Mouse (Mus musculus) heart, embryonic 10.5 days (tissue): Measurements from ENCODE around the gene Popdc2. TPM values are rescaled to one million over a fixed set of nuclear protein-coding genes. Genes with fewer than 3 reads are reported as not detected.

ENCODE experiments used
- DNase-seq: peaks from one replicate; pipeline ENCODE4 v3.0.0-alpha.2; 2017; ENCODE audit warnings: low spot score
- H3K27ac ChIP-seq: fragments of 300-500 bp; sonication (generic); 2 replicates; pipeline ENCODE4 v1.5.1; 2016; ENCODE audit warnings: mild to moderate bottlenecking
- H3K27me3 ChIP-seq: fragments of 300-500 bp; sonication (generic); 2 replicates; pipeline ENCODE4 v1.6.1; 2016; ENCODE audit warnings: mild to moderate bottlenecking; ENCODE audit not compliant: poor library complexity, insufficient read depth, severe bottlenecking
- H3K36me3 ChIP-seq: fragments of 300-500 bp; sonication (generic); 2 replicates; pipeline ENCODE4 v1.6.1; 2016; ENCODE audit warnings: mild to moderate bottlenecking, moderate library complexity
- H3K4me1 ChIP-seq: fragments of 300-500 bp; sonication (generic); 2 replicates; pipeline ENCODE4 v1.6.1; 2016; ENCODE audit warnings: mild to moderate bottlenecking
- H3K4me3 ChIP-seq: fragments of 300-500 bp; sonication (generic); 2 replicates; pipeline ENCODE4 v1.5.1; 2016; ENCODE audit warnings: mild to moderate bottlenecking, moderate library complexity
- H3K9me3 ChIP-seq: fragments of 300-500 bp; sonication (generic); 2 replicates; pipeline ENCODE4 v1.6.1; 2016; ENCODE audit warnings: mild to moderate bottlenecking, moderate library complexity
- WGBS: fragments of 180-500 bp; shearing (Covaris S2); methylation state at CpG from one replicate; pipeline ENCODE4 v1.1.7; 2016; 5-methylcytosine and 5-hydroxymethylcytosine counted together
- polyA plus RNA-seq: library from polyadenylated mRNA; unstranded; fragments of >200 nt; fragmentation: Nextera tagmentation; extraction: Ambion mirVana; gene quantifications from 2 replicates; pipeline ENCODE4 v1.2.1, GENCODE M21; 2016

Gene Popdc2
- polyA plus RNA-seq, 1 experiment from 2014 or later: 230 TPM

DNA sequence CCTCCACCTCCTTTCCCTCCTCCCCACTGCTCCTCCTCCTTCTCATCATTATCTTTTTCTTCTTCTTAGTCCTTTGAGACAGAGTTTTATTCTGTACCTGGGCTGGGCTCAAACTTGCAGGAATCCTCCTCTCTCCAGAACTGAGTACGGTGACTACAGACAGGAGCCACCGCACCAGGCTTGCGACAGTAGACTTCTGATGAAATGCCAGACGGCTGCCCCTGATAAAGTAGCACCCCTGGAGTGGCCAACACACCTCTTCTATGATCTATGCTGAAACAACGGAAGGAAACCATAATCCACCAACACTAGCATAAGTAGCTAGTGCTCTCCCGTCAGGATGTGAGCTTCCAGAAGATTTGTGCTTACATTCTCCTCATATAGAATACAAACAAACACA, 25.4 kb downstream of the Popdc2 start:
- no peaks in the 10 kb centered on the region for H3K36me3 ChIP-seq
- WGBS: 75% methylated on average over 6 of the region's 6 CpGs
- no peaks in the 10 kb centered on the region for H3K4me1 ChIP-seq
- no peak overlapping the region for H3K4me3 ChIP-seq
- no peak for DNase-seq
- H3K9me3 ChIP-seq: no peaks in the 10 kb centered on the region
- no peaks in the 10 kb centered on the region for H3K27me3 ChIP-seq
- H3K27ac ChIP-seq: no peak overlapping the region

DNA sequence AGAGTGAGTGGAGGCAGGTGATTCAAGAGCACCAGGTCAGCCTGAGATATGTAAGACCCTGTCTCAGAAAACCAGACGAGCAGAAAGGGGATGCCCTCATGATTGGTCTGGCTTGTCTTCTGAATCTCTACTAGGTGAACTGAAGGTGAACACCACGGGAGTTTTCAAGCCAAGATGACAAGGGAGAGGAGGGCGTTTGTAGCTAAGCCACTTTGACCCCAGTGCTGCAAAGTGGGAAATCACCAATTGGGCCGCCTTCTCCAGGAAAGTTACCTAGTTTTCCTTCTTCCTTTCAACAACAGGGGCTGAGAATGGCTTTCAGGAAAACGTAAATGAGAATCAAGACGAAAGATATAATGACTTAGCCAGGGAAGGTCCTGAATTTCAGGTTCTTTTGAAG, 26.7 kb downstream of the Popdc2 start:
- Histone ChIP-seq H3K27me3 (no peaks in the 10 kb centered on the region), H3K4me1 (no peaks in the 10 kb centered on the region), H3K9me3 (no peaks in the 10 kb centered on the region), H3K4me3 (no peak overlapping the region), H3K36me3 (no peaks in the 10 kb centered on the region), H3K27ac (no peak overlapping the region)
- no peak for DNase-seq
- 65% methylated on average over 6 of the region's 6 CpGs for WGBS

DNA sequence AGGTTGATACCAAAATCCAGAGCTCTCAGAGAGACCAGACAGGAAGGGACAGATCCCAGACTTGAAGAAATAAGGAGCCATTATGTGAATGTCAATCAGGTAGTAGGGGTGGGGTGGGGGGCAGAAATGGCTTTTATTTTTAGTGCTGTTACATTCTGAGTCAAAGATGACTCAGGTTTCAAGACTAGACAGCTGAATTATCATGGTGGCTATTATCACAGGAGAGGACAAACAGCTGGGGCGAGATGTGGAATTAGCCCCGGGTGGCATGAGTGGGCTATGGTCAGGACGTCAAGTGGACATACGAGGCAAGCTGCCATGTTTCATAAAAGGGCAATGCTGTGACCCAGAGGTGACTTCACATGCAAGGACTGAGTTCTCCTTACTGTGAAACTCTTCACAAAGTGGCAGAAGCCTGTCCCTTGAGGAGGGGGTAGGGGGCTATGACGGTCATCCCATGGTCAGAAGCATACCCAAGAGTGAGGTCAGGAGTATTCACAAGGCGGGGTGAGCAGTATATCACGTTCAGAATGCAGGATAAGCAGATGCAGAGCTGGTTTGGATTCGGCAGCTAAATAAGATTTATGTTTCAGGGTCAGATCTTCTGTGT, 27.4 kb downstream of the Popdc2 start:
- no peaks in the 10 kb centered on the region; the same call in 1 of the 2 replicates for H3K4me1 ChIP-seq
- no peak overlapping the region for H3K27ac ChIP-seq
- H3K4me3 ChIP-seq: no peak overlapping the region
- DNase-seq: no peak
- no peaks in the 10 kb centered on the region for H3K9me3 ChIP-seq
- H3K36me3 ChIP-seq: no peaks in the 10 kb centered on the region
- H3K27me3 ChIP-seq: no peaks in the 10 kb centered on the region
- 83% methylated on average over 8 of the region's 8 CpGs for WGBS

DNA sequence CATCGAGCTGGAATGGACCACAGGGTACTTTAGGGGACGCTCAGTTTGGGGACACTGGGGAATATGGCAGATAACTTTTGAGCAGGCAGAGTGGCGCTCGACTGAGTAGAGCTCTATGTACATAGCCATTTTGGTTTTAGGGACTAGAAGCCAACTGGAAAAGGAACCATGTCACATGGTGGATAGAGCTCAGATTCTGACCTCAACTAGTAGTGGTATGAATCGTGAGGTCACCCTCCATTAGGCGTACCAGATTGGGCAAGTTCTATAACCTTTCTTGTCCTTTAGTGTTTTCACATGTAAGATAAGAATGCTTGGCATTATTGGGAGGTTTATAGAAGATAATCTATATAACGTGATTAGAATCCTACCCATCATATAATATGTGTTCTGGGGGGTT, 28.3 kb downstream of the Popdc2 start:
- H3K4me3 ChIP-seq: no peak overlapping the region
- no peaks in the 10 kb centered on the region; the same call in 1 of the 2 replicates for H3K4me1 ChIP-seq
- no peaks in the 10 kb centered on the region for H3K36me3 ChIP-seq
- no peaks in the 10 kb centered on the region for H3K27me3 ChIP-seq
- no peak overlapping the region for H3K27ac ChIP-seq
- WGBS: 89% methylated on average over 7 of the region's 7 CpGs
- H3K9me3 ChIP-seq: no peaks in the 10 kb centered on the region
- no peak for DNase-seq

DNA sequence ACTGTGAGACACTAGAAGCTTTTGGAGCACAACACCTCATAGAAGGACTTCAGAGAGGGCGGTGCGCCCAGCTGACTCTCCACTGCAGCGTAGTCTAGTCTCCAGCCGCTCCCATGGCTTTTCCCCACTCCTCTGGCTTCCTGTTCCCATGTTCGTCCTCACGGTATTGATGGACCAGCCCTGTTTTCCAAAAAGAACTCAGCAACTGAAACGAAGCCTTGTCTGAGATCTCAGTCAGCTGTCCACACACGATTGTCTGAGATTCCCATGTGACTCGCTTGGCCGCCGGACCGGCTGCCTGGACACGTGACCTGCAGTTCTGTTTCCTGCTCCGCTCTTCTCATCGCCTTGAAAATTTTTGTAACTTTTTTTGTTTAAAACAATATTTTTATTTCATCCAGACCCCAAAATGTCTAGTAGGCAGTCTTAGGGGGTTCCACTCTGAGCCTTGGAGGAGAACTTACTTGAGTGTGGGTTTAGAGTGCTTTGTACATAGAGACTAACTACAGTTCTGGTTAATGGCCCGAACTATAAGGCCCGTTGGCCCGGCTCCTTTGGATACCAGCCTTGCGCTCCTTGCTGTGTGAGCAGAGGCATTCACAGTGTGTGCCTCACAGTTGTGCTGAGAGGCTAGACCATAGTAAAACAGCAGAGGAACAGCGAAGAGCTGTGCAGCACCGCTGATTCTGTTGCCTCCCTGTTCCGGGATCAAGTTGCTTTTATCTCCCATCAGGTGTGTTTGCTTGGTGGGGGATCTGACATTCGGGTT, 30.3 kb downstream of the Popdc2 start:
- 69% methylated on average over 23 of the region's 23 CpGs for WGBS
- peak; percentile 73 for DNase-seq
- Histone ChIP-seq H3K27ac (no peak overlapping the region), H3K36me3 (no peaks in the 10 kb centered on the region), H3K4me3 (no peak overlapping the region), H3K4me1 (peaks cover 5% of the 10 kb centered on the region), H3K9me3 (no peaks in the 10 kb centered on the region), H3K27me3 (no peaks in the 10 kb centered on the region)

DNA sequence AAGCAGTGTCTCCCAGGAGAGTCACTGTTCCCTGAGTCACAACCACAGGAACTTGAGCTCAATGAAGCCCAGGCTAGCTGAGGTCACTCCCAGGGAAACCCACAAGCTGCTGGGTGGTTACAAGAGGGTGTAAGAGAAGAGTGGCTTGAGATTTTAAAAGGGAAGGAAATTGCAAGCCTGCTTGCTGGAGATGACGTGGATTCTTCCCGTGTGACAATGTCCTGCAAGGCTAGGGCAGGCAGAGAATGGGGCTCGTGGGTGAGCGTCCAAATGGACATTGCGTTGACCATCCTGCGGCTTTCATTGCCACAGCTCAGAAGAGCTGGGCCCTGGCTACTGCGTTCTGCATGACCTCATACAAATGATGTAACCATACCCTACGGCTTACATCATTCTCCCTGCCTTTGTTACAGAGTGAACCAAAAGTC, 32.2 kb downstream of the Popdc2 start:
- DNase-seq: no peak
- Histone ChIP-seq H3K27ac (no peak overlapping the region), H3K4me1 (peaks cover 7% of the 10 kb centered on the region), H3K4me3 (no peak overlapping the region), H3K27me3 (no peaks in the 10 kb centered on the region), H3K36me3 (no peaks in the 10 kb centered on the region), H3K9me3 (no peaks in the 10 kb centered on the region)
- WGBS: 81% methylated on average over 8 of the region's 8 CpGs

DNA sequence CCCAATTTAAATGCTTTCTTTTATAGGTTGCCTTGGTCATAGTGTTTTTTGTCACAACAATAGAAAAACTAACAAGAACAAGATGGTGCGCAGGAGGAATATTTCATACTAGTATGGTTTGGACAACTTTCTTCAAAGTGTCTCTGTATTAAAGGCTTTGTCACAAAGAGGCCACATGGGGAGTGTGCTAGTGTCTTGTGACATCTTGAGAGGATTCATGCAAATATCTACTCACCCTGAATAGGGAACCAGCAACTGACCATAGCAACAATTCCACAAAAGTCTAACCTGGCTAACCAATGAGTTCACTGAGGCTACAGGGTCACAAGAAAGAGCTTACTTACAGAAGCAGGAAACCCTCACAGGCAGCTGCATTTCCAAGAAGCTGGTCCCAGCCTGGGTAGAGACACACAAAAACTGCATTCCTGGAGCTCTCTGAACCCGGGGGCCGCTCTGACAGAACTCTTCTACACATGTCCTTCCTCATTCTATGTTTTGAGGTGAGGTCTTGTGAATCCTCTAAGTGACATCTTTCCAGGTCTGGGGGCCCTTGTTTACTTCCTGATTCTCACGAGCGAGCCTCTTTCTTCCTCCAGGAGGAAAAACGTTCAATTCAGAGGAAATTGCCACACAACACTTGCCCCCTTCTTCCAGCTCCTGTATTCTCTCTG, 33.2 kb downstream of the Popdc2 start:
- no peak for DNase-seq
- no peaks in the 10 kb centered on the region for H3K36me3 ChIP-seq
- 64% methylated on average over 6 of the region's 6 CpGs for WGBS
- H3K27me3 ChIP-seq: no peaks in the 10 kb centered on the region
- no peak overlapping the region for H3K4me3 ChIP-seq
- no peak overlapping the region for H3K27ac ChIP-seq
- peaks cover 17% of the 10 kb centered on the region for H3K4me1 ChIP-seq
- no peaks in the 10 kb centered on the region for H3K9me3 ChIP-seq

DNA sequence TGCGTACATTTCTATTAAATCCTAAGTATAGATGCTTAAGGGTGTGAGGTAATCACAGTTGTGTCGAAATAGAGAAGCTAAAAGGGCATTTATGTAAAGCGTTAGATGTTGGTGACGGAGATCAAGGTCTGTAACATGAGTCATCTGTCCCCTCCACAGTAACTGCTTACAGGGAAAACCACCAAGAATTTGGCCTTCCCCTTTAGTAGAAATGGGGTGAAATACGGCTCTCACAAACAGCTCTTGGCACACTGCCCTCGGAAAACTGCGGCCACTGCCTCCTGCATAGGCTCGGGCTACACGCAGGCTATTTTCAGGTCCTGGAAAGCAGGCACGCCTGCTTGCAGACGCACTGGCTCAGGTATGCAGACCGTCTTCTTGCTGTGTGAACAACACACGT, 34.1 kb downstream of the Popdc2 start:
- no peaks in the 10 kb centered on the region for H3K9me3 ChIP-seq
- no peaks in the 10 kb centered on the region for H3K27me3 ChIP-seq
- H3K4me1 ChIP-seq: peaks cover 25% of the 10 kb centered on the region
- H3K36me3 ChIP-seq: no peaks in the 10 kb centered on the region
- 56% methylated on average over 13 of the region's 13 CpGs for WGBS
- H3K4me3 ChIP-seq: no peak overlapping the region
- DNase-seq: no peak
- H3K27ac ChIP-seq: no peak overlapping the region

DNA sequence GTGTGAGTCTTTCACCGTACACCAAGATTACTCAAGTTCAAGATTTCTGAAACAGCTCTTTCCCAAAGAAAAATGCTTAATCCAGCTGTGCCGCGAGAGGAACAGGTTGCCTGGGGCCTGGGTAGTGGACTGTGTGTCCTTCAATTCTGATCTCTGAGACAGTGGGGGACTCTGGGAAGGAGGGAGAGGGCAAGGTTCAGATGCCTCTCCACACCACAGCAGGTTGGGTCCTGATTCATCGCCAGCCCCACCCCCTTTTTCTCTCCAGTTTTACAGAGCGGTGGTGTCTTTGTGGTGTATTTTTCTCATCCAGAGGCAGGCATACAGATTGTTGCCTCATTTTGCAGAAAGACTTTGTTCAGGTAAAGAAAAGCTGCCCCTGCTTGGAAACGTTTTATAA, 36.3 kb downstream of the Popdc2 start:
- Histone ChIP-seq H3K27ac (no peak overlapping the region), H3K27me3 (no peaks in the 10 kb centered on the region), H3K4me1 (peaks cover 25% of the 10 kb centered on the region), H3K36me3 (no peaks in the 10 kb centered on the region), H3K4me3 (no peak overlapping the region), H3K9me3 (no peaks in the 10 kb centered on the region)
- 84% methylated on average over 6 of the region's 6 CpGs for WGBS
- DNase-seq: no peak

DNA sequence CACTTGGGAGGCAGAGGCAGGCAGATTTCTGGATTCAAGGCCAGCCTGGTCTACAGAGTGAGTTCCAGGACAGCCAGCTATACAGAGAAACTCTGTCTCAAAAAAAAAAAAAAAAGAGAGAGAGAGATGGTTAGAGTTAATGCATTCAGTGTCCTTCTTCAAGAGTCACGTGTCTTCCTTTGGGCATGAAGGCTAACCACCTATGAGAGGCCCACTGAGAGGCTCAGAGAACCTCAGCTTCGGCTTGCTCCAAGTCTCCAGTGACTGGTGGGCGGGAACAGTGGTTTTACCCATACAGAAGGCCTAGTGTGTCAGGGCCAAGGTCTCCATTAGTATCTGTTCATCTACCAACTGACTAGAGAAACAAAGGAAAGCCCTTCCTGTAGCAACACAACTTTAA, 37.1 kb downstream of the Popdc2 start:
- Histone ChIP-seq H3K36me3 (no peaks in the 10 kb centered on the region), H3K27ac (peak overlapping the region; percentile 80), H3K4me1 (peaks cover 25% of the 10 kb centered on the region), H3K9me3 (no peaks in the 10 kb centered on the region), H3K27me3 (no peaks in the 10 kb centered on the region), H3K4me3 (peak overlapping the region; percentile 53)
- WGBS: 68% methylated on average over 3 of the region's 3 CpGs
- DNase-seq: no peak

DNA sequence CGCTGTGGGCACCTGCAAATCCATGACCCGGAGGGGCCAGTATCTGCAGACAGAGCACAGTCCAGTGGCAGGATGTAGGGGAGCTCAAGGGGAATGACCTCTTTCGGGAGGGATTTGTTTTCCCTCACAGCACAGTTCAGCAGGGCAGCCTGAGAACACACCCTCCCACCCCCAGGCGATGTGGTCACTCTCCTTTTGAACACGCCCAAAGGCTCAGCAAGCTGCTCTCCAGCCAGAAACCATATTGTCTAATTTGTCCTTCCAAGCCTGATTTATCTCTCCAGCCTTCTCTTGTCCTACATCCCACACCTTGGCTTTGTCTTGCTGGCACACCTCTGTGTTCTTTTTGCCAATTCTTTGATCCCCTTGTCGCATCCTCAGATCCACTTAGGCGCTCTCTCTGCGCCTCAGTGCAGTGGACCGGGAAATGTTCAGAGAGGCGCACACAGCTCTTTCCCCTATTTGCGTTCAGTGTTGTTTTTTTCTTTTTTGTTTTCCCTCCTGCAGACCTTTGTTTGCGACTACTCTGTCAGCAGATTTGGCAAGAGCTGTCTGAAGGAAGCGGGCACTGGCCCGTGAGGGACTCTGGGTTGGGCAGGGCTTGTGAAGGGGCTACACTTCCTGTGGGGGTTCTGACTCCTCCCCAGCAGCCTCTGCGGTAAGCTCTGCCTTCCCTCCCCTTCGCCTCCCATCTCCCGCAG, 37.7 kb downstream of the Popdc2 start:
- Histone ChIP-seq H3K36me3 (no peaks in the 10 kb centered on the region), H3K27me3 (no peaks in the 10 kb centered on the region), H3K4me3 (peak overlapping the region; percentile 53), H3K27ac (peak overlapping the region; percentile 80), H3K4me1 (peaks cover 25% of the 10 kb centered on the region), H3K9me3 (no peaks in the 10 kb centered on the region)
- 12% methylated on average over 17 of the region's 17 CpGs for WGBS
- peak; percentile 79 for DNase-seq

DNA sequence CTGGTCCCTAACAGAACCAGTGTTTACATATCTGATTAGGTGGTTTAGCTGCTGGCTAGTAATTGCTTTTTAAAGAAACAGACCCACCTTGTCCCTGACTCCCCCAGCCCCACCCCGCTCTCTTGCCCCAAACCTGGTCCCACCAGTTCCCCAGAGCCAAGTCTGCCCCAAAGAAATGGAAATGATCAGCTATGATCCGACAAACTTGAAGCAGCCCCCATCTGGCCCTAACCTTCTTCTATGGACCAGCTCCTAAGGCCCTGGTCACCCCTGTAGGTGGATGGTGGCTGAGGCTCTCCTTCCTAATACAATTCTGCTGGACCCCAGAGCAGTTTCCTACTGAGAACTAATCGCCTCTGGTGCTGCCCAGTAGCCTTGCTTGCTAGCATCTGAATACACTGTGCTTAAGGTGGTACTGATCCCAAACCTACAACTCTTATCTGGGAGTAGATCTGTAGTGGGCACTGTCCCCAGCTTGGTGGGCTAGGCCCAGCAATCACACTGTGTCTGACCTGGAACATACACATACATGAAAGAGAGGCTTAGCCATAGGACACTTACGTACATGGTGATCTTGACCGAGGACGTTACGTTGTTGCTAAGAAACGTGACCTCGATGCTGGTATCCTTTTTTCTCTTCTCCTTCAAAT, 38.4 kb downstream of the Popdc2 start:
- peaks cover 25% of the 10 kb centered on the region for H3K4me1 ChIP-seq
- WGBS: 70% methylated on average over 9 of the region's 9 CpGs
- H3K9me3 ChIP-seq: no peaks in the 10 kb centered on the region
- H3K27ac ChIP-seq: peak overlapping the region; percentile 80
- H3K27me3 ChIP-seq: no peaks in the 10 kb centered on the region
- no peak for DNase-seq
- H3K36me3 ChIP-seq: no peaks in the 10 kb centered on the region
- H3K4me3 ChIP-seq: peak overlapping the region; percentile 53
